Mouse (Mus musculus): Measurements from ENCODE around the gene Sdhaf3.

GRCm38 (mm10) chr6:7062819-7063218 lies 107.0 kb downstream of the Sdhaf3 start:
- no peak for TF ChIP-seq CTCF (conservative IDR thresholded peaks at IDR 0.05; ENCODE audit: low read length)
- TF ChIP-seq POU5F1 (IDR thresholded peaks at IDR 0.05; ENCODE audit: borderline replicate concordance, low read length): no peak

All from E14TG2a.4 (cell line).